Mouse (Mus musculus) mouse embryonic stem cell (cell line): ENCODE measurements around the gene Cyth3.

Experiments used
- in situ Hi-C, 2 experiments: fragments of 300-500 bp; cut with MboI; formaldehyde crosslinking; loops; 1 replicate in 1 of 2; 3 replicates in 1 of 2; pipeline ENCODE4 v1.14.3; 2019 to 2020; ENCODE audit warnings: low sequenced_read_pairs in 2 of 2, low pct_unique_long_range_greater_than_20kb in 1 of 2, mixed read lengths in 1 of 2; ENCODE audit not compliant: unreplicated experiment in 1 of 2

Cyth3 gene

GRCm38 (mm10) chr5:143649168-143649567, 26.9 kb downstream of the Cyth3 start:
- in situ Hi-C loops, result no loop called here

GRCm38 (mm10) chr5:143651855-143652631, 29.8 kb downstream of the Cyth3 start:
- in situ Hi-C loops, result no loop called here

GRCm38 (mm10) chr5:143653497-143653896, 31.2 kb downstream of the Cyth3 start:
- in situ Hi-C loops, result no loop called here

- in situ Hi-C loops, result no loop called here
Measured at GRCm38 (mm10) chr5:143654670-143655510, 32.6 kb downstream of the Cyth3 start.

- in situ Hi-C loops, result no loop called here
Measured at GRCm38 (mm10) chr5:143655511-143655943, 33.3 kb downstream of the Cyth3 start.

- in situ Hi-C loops, result no loop called here
Measured at GRCm38 (mm10) chr5:143656708-143657245, 34.5 kb downstream of the Cyth3 start.

GRCm38 (mm10) chr5:143659021-143659523, 36.8 kb downstream of the Cyth3 start:
- in situ Hi-C loops, result no loop called here

GRCm38 (mm10) chr5:143663074-143663687, 40.9 kb downstream of the Cyth3 start:
- in situ Hi-C loops, result no loop called here

- in situ Hi-C loops, result no loop called here
Measured at GRCm38 (mm10) chr5:143665561-143665960, 43.3 kb downstream of the Cyth3 start.

- in situ Hi-C loops, result no loop called here
Measured at GRCm38 (mm10) chr5:143666015-143666414, 43.8 kb downstream of the Cyth3 start.

GRCm38 (mm10) chr5:143668884-143669283, 46.6 kb downstream of the Cyth3 start:
- in situ Hi-C loops, result no loop called here

- in situ Hi-C loops, result no loop called here
Measured at GRCm38 (mm10) chr5:143669393-143669792, 47.1 kb downstream of the Cyth3 start.

- in situ Hi-C loops, result loop anchor here in 1 of 2 experiments (5.0 kb wide), 1 partner anchor 33 kb away; no protein-coding TSS in a partner anchor
Measured at GRCm38 (mm10) chr5:143669839-143670238, 47.6 kb downstream of the Cyth3 start.

GRCm38 (mm10) chr5:143670740-143671415, 48.6 kb downstream of the Cyth3 start:
- in situ Hi-C loops, result loop anchor here in 1 of 2 experiments (5.0 kb wide), 1 partner anchor 34 kb away; no protein-coding TSS in a partner anchor

- in situ Hi-C loops, result loop anchor here in 1 of 2 experiments (5.0 kb wide), 1 partner anchor 37 kb away; no protein-coding TSS in a partner anchor
Measured at GRCm38 (mm10) chr5:143674576-143674975, 52.3 kb downstream of the Cyth3 start.

- in situ Hi-C loops, result no loop called here
Measured at GRCm38 (mm10) chr5:143676218-143676985, 54.2 kb downstream of the Cyth3 start.

- in situ Hi-C loops, result no loop called here
Measured at GRCm38 (mm10) chr5:143677363-143677762, 55.1 kb downstream of the Cyth3 start.
